Mouse (Mus musculus) cortical plate, adult 2 months (tissue): Measurements from ENCODE around the gene Zc3h12a. TPM values are rescaled to one million over a fixed set of nuclear protein-coding genes. Genes with fewer than 3 reads are reported as not detected.
A peak's percentile ranks its signal among the peaks of the same experiment; 100 is the strongest.

Experiments used
- H3K27ac ChIP-seq: fragments of 200-500 bp; 2 replicates; pipeline ENCODE4 v1.5.1; 2012; ENCODE audit warnings: low read length, control low read depth, inconsistent platforms; ENCODE audit not compliant: insufficient read depth
- H3K4me1 ChIP-seq: fragments of 200-500 bp; 2 replicates; pipeline ENCODE4 v1.6.1; 2011; ENCODE audit warnings: low read length; ENCODE audit not compliant: control insufficient read depth, insufficient read depth
- H3K4me3 ChIP-seq: fragments of 200-500 bp; 2 replicates; pipeline ENCODE4 v1.5.1; 2011; ENCODE audit warnings: mild to moderate bottlenecking, low read length, control low read depth; ENCODE audit not compliant: insufficient read depth
- CTCF ChIP-seq: fragments of 200-500 bp; IDR thresholded peaks from 2 replicates; pipeline ENCODE4 v1.5.1; 2011; ENCODE audit warnings: mild to moderate bottlenecking, control low read depth, low read length; ENCODE audit not compliant: insufficient read depth; ENCODE audit errors: extremely low read depth
- POLR2A ChIP-seq: fragments of 200-500 bp; IDR thresholded peaks from 2 replicates; pipeline ENCODE4 v1.6.1; 2011; ENCODE audit warnings: mild to moderate bottlenecking, low read length, control low read depth; ENCODE audit not compliant: insufficient read depth; ENCODE audit errors: extremely low read depth
- polyA plus RNA-seq: library from polyadenylated mRNA; depleted of rRNA; stranded (reverse); fragments of >200 nt; gene quantifications from 2 replicates; pipeline ENCODE4 v1.2.3, GENCODE M21; 2012

The Zc3h12a gene
- polyA plus RNA-seq, 1 experiment = 1.5 TPM

- H3K4me1 ChIP-seq = 0 out of 2 replicates have a peak, but pooled peaks cover 1% of the 10 kb centered on the region
- H3K4me3 ChIP-seq = no peak overlapping the region
- H3K27ac ChIP-seq = no peak overlapping the region
- TF ChIP-seq CTCF = no peak
- TF ChIP-seq POLR2A = no peak
These were observed 3.9 kb upstream of the Zc3h12a start for GRCm38 (mm10) chr4:125131493-125131892.

GRCm38 (mm10) chr4:125126761-125127160 is 879 bp downstream of the Zc3h12a start:
- TF ChIP-seq POLR2A (no peak), CTCF (no peak)
- H3K4me1 ChIP-seq = 0 out of 2 replicates have a peak, but pooled peaks cover 1% of the 10 kb centered on the region
- H3K27ac ChIP-seq = no peak overlapping the region
- H3K4me3 ChIP-seq = peak overlapping the region; percentile 58; the same call in 1 of the 2 replicates

- Histone ChIP-seq H3K27ac (no peak overlapping the region), H3K4me3 (no peak overlapping the region), H3K4me1 (0 out of 2 replicates have a peak, but pooled peaks cover 1% of the 10 kb centered on the region)
- no peak for TF ChIP-seq CTCF
- TF ChIP-seq POLR2A = no peak
These were observed 1.5 kb downstream of the Zc3h12a start for GRCm38 (mm10) chr4:125126186-125126585.

- H3K27ac ChIP-seq = no peak overlapping the region
- H3K4me1 ChIP-seq = 0 out of 2 replicates have a peak, but pooled peaks cover 1% of the 10 kb centered on the region
- no peak overlapping the region for H3K4me3 ChIP-seq
- no peak for TF ChIP-seq CTCF
These were observed 2.2 kb downstream of the Zc3h12a start for GRCm38 (mm10) chr4:125125361-125125921.

GRCm38 (mm10) chr4:125124424-125125209 is 3.0 kb downstream of the Zc3h12a start:
- TF ChIP-seq CTCF = no peak
- TF ChIP-seq POLR2A = no peak
- Histone ChIP-seq H3K4me3 (no peak overlapping the region), H3K27ac (no peak overlapping the region), H3K4me1 (0 out of 2 replicates have a peak, but pooled peaks cover 1% of the 10 kb centered on the region)

- TF ChIP-seq POLR2A (no peak), CTCF (no peak)
- H3K4me3 ChIP-seq = no peak overlapping the region
- H3K27ac ChIP-seq = no peak overlapping the region
- H3K4me1 ChIP-seq = 0 out of 2 replicates have a peak, but pooled peaks cover 1% of the 10 kb centered on the region
These were observed 4.4 kb downstream of the Zc3h12a start for GRCm38 (mm10) chr4:125123279-125123671.

- Histone ChIP-seq H3K4me3 (no peak overlapping the region), H3K27ac (no peak overlapping the region), H3K4me1 (0 out of 2 replicates have a peak, but pooled peaks cover 1% of the 10 kb centered on the region)
- TF ChIP-seq POLR2A (no peak), CTCF (no peak)
These were observed 5.0 kb downstream of the Zc3h12a start for GRCm38 (mm10) chr4:125122431-125123278.

- H3K4me3 ChIP-seq = no peak overlapping the region
- no peak overlapping the region for H3K27ac ChIP-seq
- peaks cover 14% of the 10 kb centered on the region; the same call in 1 of the 2 replicates for H3K4me1 ChIP-seq
- no peak for TF ChIP-seq CTCF
- TF ChIP-seq POLR2A = no peak
These were observed 7.9 kb downstream of the Zc3h12a start for GRCm38 (mm10) chr4:125119721-125120120.

GRCm38 (mm10) chr4:125119070-125119469 is 8.6 kb downstream of the Zc3h12a start:
- TF ChIP-seq CTCF = no peak
- TF ChIP-seq POLR2A = no peak
- H3K4me3 ChIP-seq = no peak overlapping the region
- H3K27ac ChIP-seq = no peak overlapping the region
- H3K4me1 ChIP-seq = peaks cover 14% of the 10 kb centered on the region; the same call in 1 of the 2 replicates

GRCm38 (mm10) chr4:125117902-125118320 is 9.7 kb downstream of the Zc3h12a start:
- Histone ChIP-seq H3K4me3 (no peak overlapping the region), H3K27ac (no peak overlapping the region), H3K4me1 (peaks cover 14% of the 10 kb centered on the region; the same call in 1 of the 2 replicates)
- TF ChIP-seq POLR2A (no peak), CTCF (no peak)
